Mouse (Mus musculus): ENCODE results near the gene Tmem106c. TPM values are rescaled to one million over a fixed set of nuclear protein-coding genes. Genes with fewer than 3 reads are reported as not detected.

The Tmem106c gene
- polyA plus RNA-seq, 1 experiment from 2014 or later: 30.3 TPM

GRCm38 (mm10) chr15:98012810-98013209, 48.8 kb downstream of the Tmem106c start:
- TF ChIP-seq CTCF (IDR thresholded peaks at IDR 0.05) (no peak), EP300 (IDR thresholded peaks at IDR 0.05) (no peak)
- H3K4me1 ChIP-seq (ENCODE audit: insufficient read depth, low read depth, low read length): no peaks in the 10 kb centered on the region
- H3K9ac ChIP-seq (replicated peaks; ENCODE audit: low read depth): no peak overlapping the region
- H3K9me3 ChIP-seq (ENCODE audit: low read length): no peaks in the 10 kb centered on the region
- no peaks in the 10 kb centered on the region for H3K27me3 ChIP-seq (replicated peaks; ENCODE audit: insufficient read depth, low read length)
- 68% methylated on average over 6 of the region's 6 CpGs for WGBS
- H3K4me3 ChIP-seq (ENCODE audit: low read depth, low read length): no peak overlapping the region
- no peak overlapping the region for H3K27ac ChIP-seq (ENCODE audit: low read length)
- no peak overlapping the region for H3K4me2 ChIP-seq (replicated peaks; ENCODE audit: low read depth, low read length)
- ATAC-seq (no peak), DNase-seq (ENCODE audit: low spot score) (no peak)
- no peaks in the 10 kb centered on the region for H3K36me3 ChIP-seq (ENCODE audit: insufficient read depth, low read length)

- DNase-seq (ENCODE audit: low spot score): no peak
- ATAC-seq: no peak
- no peaks in the 10 kb centered on the region for H3K36me3 ChIP-seq (ENCODE audit: insufficient read depth, low read length)
Measured at GRCm38 (mm10) chr15:98017925-98018324, 53.9 kb downstream of the Tmem106c start.

GRCm38 (mm10) chr15:98019047-98019446, 55.0 kb downstream of the Tmem106c start:
- Histone ChIP-seq H3K4me1 (ENCODE audit: insufficient read depth, low read depth, low read length) (no peaks in the 10 kb centered on the region), H3K27ac (ENCODE audit: low read length) (no peak overlapping the region), H3K4me2 (replicated peaks; ENCODE audit: low read depth, low read length) (no peak overlapping the region), H3K9ac (replicated peaks; ENCODE audit: low read depth) (no peak overlapping the region), H3K36me3 (ENCODE audit: insufficient read depth, low read length) (no peaks in the 10 kb centered on the region), H3K4me3 (ENCODE audit: low read depth, low read length) (no peak overlapping the region), H3K9me3 (ENCODE audit: low read length) (no peaks in the 10 kb centered on the region), H3K27me3 (replicated peaks; ENCODE audit: insufficient read depth, low read length) (no peaks in the 10 kb centered on the region)
- TF ChIP-seq EP300 (IDR thresholded peaks at IDR 0.05): no peak
- TF ChIP-seq CTCF (IDR thresholded peaks at IDR 0.05): no peak
- DNase-seq (ENCODE audit: low spot score) (no peak), ATAC-seq (no peak)
- 46% methylated on average over 3 of the region's 3 CpGs for WGBS

More at GRCm38 (mm10) chr15:98017925-98018324, 53.9 kb downstream of the Tmem106c start:
- Histone ChIP-seq H3K27ac (ENCODE audit: low read length) (no peak overlapping the region), H3K4me2 (replicated peaks; ENCODE audit: low read depth, low read length) (no peak overlapping the region), H3K9ac (replicated peaks; ENCODE audit: low read depth) (no peak overlapping the region), H3K4me3 (ENCODE audit: low read depth, low read length) (no peak overlapping the region), H3K4me1 (ENCODE audit: insufficient read depth, low read depth, low read length) (no peaks in the 10 kb centered on the region), H3K27me3 (replicated peaks; ENCODE audit: insufficient read depth, low read length) (no peaks in the 10 kb centered on the region), H3K9me3 (ENCODE audit: low read length) (no peaks in the 10 kb centered on the region)
- no peak for TF ChIP-seq EP300 (IDR thresholded peaks at IDR 0.05)
- no peak for TF ChIP-seq CTCF (IDR thresholded peaks at IDR 0.05)
- WGBS: 68% methylated on average over 4 of the region's 4 CpGs

Other genes starting within 250 kb of the Tmem106c start
- gene Endou, start 232.9 kb upstream of the Tmem106c start, polyA plus RNA-seq (2015; fragmentation: Nextera tagmentation; extraction: Ambion mirVana): 2.1 and 2.9 TPM in 2 replicates
- gene Rapgef3, start 196.2 kb upstream of the Tmem106c start, polyA plus RNA-seq (2015; fragmentation: Nextera tagmentation; extraction: Ambion mirVana): 18.7 and 25.5 TPM in 2 replicates
- 69.5 and 75.7 TPM in 2 replicates for gene Slc48a1, start 185.7 kb upstream of the Tmem106c start, polyA plus RNA-seq (2015; fragmentation: Nextera tagmentation; extraction: Ambion mirVana)
- 43.2 and 52.1 TPM in 2 replicates for gene Hdac7, start 119.7 kb upstream of the Tmem106c start, polyA plus RNA-seq (2015; fragmentation: Nextera tagmentation; extraction: Ambion mirVana)
- 2.6 TPM in 2 replicates for gene Vdr, start 53.6 kb upstream of the Tmem106c start, polyA plus RNA-seq (2015; fragmentation: Nextera tagmentation; extraction: Ambion mirVana)
- gene Col2a1, start 40.5 kb downstream of the Tmem106c start, polyA plus RNA-seq (2015; fragmentation: Nextera tagmentation; extraction: Ambion mirVana): 0.18 TPM in 1 of 2 replicates, not detected in the other
- 12.8 and 15.5 TPM in 2 replicates for gene Pfkm, start 128.4 kb downstream of the Tmem106c start, polyA plus RNA-seq (2015; fragmentation: Nextera tagmentation; extraction: Ambion mirVana)
- 9.2 and 10.2 TPM in 2 replicates for gene Senp1, start 129.5 kb downstream of the Tmem106c start, polyA plus RNA-seq (2015; fragmentation: Nextera tagmentation; extraction: Ambion mirVana)
- 40.3 and 42.3 TPM in 2 replicates for gene Asb8, start 201.4 kb downstream of the Tmem106c start, polyA plus RNA-seq (2015; fragmentation: Nextera tagmentation; extraction: Ambion mirVana)
- gene Ccdc184, start 203.0 kb downstream of the Tmem106c start, polyA plus RNA-seq (2015; fragmentation: Nextera tagmentation; extraction: Ambion mirVana): 0.04 and 0.07 TPM in 2 replicates
- not detected in 2 replicates for gene Olfr288, start 231.3 kb downstream of the Tmem106c start, polyA plus RNA-seq (2015; fragmentation: Nextera tagmentation; extraction: Ambion mirVana)

All from lung, postnatal 0 days (tissue).